Mouse (Mus musculus): ENCODE measurements around the gene Tcf7. TPM values are rescaled to one million over a fixed set of nuclear protein-coding genes. Genes with fewer than 3 reads are reported as not detected.

Gene Tcf7
- polyA plus RNA-seq, 1 experiment from 2014 or later: 6.6 TPM

GRCm38 (mm10) chr11:52279611-52280145 is 3.1 kb downstream of the Tcf7 start:
- H3K27me3 ChIP-seq (replicated peaks; ENCODE audit: control insufficient read depth, insufficient read depth, low read length): peaks cover 41% of the 10 kb centered on the region

GRCm38 (mm10) chr11:52278991-52279390 is 3.8 kb downstream of the Tcf7 start:
- Histone ChIP-seq H3K4me2 (no peak overlapping the region), H3K9ac (ENCODE audit: low read depth, low read length) (no peak overlapping the region), H3K9me3 (ENCODE audit: control insufficient read depth, low read length) (no peaks in the 10 kb centered on the region), H3K4me3 (ENCODE audit: low read depth, low read length) (no peak overlapping the region), H3K27ac (ENCODE audit: low read depth, low read length) (no peak overlapping the region), H3K27me3 (replicated peaks; ENCODE audit: control insufficient read depth, insufficient read depth, low read length) (peaks cover 34% of the 10 kb centered on the region), H3K36me3 (ENCODE audit: control insufficient read depth, insufficient read depth, low read length) (no peaks in the 10 kb centered on the region), H3K4me1 (replicated peaks; ENCODE audit: control insufficient read depth, insufficient read depth, low read length) (peaks cover 5% of the 10 kb centered on the region; the same call in 1 of the 2 replicates)
- WGBS: 87% methylated on average over 6 of the region's 6 CpGs
- DNase-seq (ENCODE audit: low spot score) (no peak), ATAC-seq (replicated peaks; ENCODE audit: low FRiP score) (no peak)

More at GRCm38 (mm10) chr11:52279611-52280145, 3.1 kb downstream of the Tcf7 start:
- ATAC-seq (replicated peaks; ENCODE audit: low FRiP score) (no peak), DNase-seq (ENCODE audit: low spot score) (no peak)
- H3K9me3 ChIP-seq (ENCODE audit: control insufficient read depth, low read length): no peaks in the 10 kb centered on the region
- no peak overlapping the region for H3K9ac ChIP-seq (ENCODE audit: low read depth, low read length)
- no peak overlapping the region for H3K27ac ChIP-seq (ENCODE audit: low read depth, low read length)
- H3K4me1 ChIP-seq (replicated peaks; ENCODE audit: control insufficient read depth, insufficient read depth, low read length): peaks cover 9% of the 10 kb centered on the region
- WGBS: 92% methylated on average over 8 of the region's 8 CpGs
- H3K4me3 ChIP-seq (ENCODE audit: low read depth, low read length): no peak overlapping the region
- no peak overlapping the region for H3K4me2 ChIP-seq
- H3K36me3 ChIP-seq (ENCODE audit: control insufficient read depth, insufficient read depth, low read length): no peaks in the 10 kb centered on the region

GRCm38 (mm10) chr11:52278164-52278563 is 4.7 kb downstream of the Tcf7 start:
- DNase-seq (ENCODE audit: low spot score) (no peak), ATAC-seq (replicated peaks; ENCODE audit: low FRiP score) (no peak)
- Histone ChIP-seq H3K9ac (ENCODE audit: low read depth, low read length) (no peak overlapping the region), H3K4me3 (ENCODE audit: low read depth, low read length) (no peak overlapping the region), H3K9me3 (ENCODE audit: control insufficient read depth, low read length) (no peaks in the 10 kb centered on the region), H3K4me2 (no peak overlapping the region), H3K36me3 (ENCODE audit: control insufficient read depth, insufficient read depth, low read length) (no peaks in the 10 kb centered on the region), H3K27ac (ENCODE audit: low read depth, low read length) (no peak overlapping the region), H3K4me1 (replicated peaks; ENCODE audit: control insufficient read depth, insufficient read depth, low read length) (no peaks in the 10 kb centered on the region), H3K27me3 (replicated peaks; ENCODE audit: control insufficient read depth, insufficient read depth, low read length) (peaks cover 26% of the 10 kb centered on the region)
- WGBS: 88% methylated on average over 3 of the region's 3 CpGs

DNA sequence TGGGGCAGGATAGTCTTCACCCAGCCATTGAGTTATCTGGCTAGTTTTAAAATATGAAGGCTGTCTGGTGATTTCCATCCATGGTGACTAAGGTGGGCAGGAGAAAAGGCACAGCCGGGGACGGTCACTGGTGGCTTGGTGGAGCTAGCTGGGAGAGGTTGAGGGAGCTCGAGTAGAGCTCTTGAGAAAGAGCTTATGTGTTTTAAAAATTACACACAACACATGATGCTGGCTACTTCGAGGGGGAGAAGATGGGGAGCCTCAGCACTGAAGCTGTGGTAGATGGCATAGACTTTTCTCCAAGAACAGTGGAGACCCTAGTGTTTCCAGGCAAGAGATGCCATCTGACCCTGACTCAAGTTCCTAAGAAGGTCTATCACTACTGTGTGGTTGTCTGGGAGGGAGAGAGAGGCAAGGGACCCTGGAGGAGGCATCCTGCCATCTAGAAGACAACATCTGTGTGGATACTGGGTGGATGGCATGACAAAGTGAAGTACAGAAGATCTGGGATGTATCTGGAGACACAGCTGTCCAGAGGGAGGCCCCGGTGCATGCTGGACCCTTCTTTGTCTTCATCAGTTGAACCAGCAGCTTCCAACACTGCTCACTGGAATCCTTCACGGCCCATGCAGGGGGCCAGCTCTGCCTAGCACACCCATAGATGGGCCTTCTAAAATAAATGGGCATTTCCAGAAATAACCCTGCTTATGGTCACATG is 5.2 kb downstream of the Tcf7 start:
- peaks cover 20% of the 10 kb centered on the region for H3K27me3 ChIP-seq (replicated peaks; ENCODE audit: control insufficient read depth, insufficient read depth, low read length)
- DNase-seq (ENCODE audit: low spot score) (no peak), ATAC-seq (replicated peaks; ENCODE audit: low FRiP score) (no peak)

GRCm38 (mm10) chr11:52276961-52277391 is 5.8 kb downstream of the Tcf7 start:
- Histone ChIP-seq H3K4me1 (replicated peaks; ENCODE audit: control insufficient read depth, insufficient read depth, low read length) (no peaks in the 10 kb centered on the region), H3K9ac (ENCODE audit: low read depth, low read length) (no peak overlapping the region), H3K27ac (ENCODE audit: low read depth, low read length) (no peak overlapping the region), H3K9me3 (ENCODE audit: control insufficient read depth, low read length) (no peaks in the 10 kb centered on the region), H3K4me2 (no peak overlapping the region), H3K36me3 (ENCODE audit: control insufficient read depth, insufficient read depth, low read length) (no peaks in the 10 kb centered on the region), H3K27me3 (replicated peaks; ENCODE audit: control insufficient read depth, insufficient read depth, low read length) (peaks cover 14% of the 10 kb centered on the region), H3K4me3 (ENCODE audit: low read depth, low read length) (no peak overlapping the region)
- DNase-seq (ENCODE audit: low spot score) (no peak), ATAC-seq (replicated peaks; ENCODE audit: low FRiP score) (no peak)
- WGBS: 84% methylated on average over 8 of the region's 8 CpGs

More for the DNA sequence above, 5.2 kb downstream of the Tcf7 start:
- Histone ChIP-seq H3K9me3 (ENCODE audit: control insufficient read depth, low read length) (no peaks in the 10 kb centered on the region), H3K4me3 (ENCODE audit: low read depth, low read length) (no peak overlapping the region), H3K4me1 (replicated peaks; ENCODE audit: control insufficient read depth, insufficient read depth, low read length) (no peaks in the 10 kb centered on the region), H3K4me2 (no peak overlapping the region), H3K36me3 (ENCODE audit: control insufficient read depth, insufficient read depth, low read length) (no peaks in the 10 kb centered on the region), H3K9ac (ENCODE audit: low read depth, low read length) (no peak overlapping the region), H3K27ac (ENCODE audit: low read depth, low read length) (no peak overlapping the region)
- 90% methylated on average over 6 of the region's 6 CpGs for WGBS

GRCm38 (mm10) chr11:52275774-52276555 is 6.8 kb downstream of the Tcf7 start:
- no peak overlapping the region for H3K4me2 ChIP-seq
- DNase-seq (ENCODE audit: low spot score): no peak
- no peaks in the 10 kb centered on the region for H3K4me1 ChIP-seq (replicated peaks; ENCODE audit: control insufficient read depth, insufficient read depth, low read length)
- H3K27me3 ChIP-seq (replicated peaks; ENCODE audit: control insufficient read depth, insufficient read depth, low read length): peaks cover 5% of the 10 kb centered on the region
- no peaks in the 10 kb centered on the region for H3K36me3 ChIP-seq (ENCODE audit: control insufficient read depth, insufficient read depth, low read length)
- no peaks in the 10 kb centered on the region for H3K9me3 ChIP-seq (ENCODE audit: control insufficient read depth, low read length)
- H3K4me3 ChIP-seq (ENCODE audit: low read depth, low read length): no peak overlapping the region
- 76% methylated on average over 9 of the region's 9 CpGs for WGBS
- no peak overlapping the region for H3K9ac ChIP-seq (ENCODE audit: low read depth, low read length)
- no peak overlapping the region for H3K27ac ChIP-seq (ENCODE audit: low read depth, low read length)
- ATAC-seq (replicated peaks; ENCODE audit: low FRiP score): no peak

GRCm38 (mm10) chr11:52275366-52275765 is 7.4 kb downstream of the Tcf7 start:
- DNase-seq (ENCODE audit: low spot score): no peak
- Histone ChIP-seq H3K36me3 (ENCODE audit: control insufficient read depth, insufficient read depth, low read length) (no peaks in the 10 kb centered on the region), H3K4me1 (replicated peaks; ENCODE audit: control insufficient read depth, insufficient read depth, low read length) (no peaks in the 10 kb centered on the region), H3K9me3 (ENCODE audit: control insufficient read depth, low read length) (no peaks in the 10 kb centered on the region), H3K27ac (ENCODE audit: low read depth, low read length) (no peak overlapping the region), H3K4me3 (ENCODE audit: low read depth, low read length) (no peak overlapping the region), H3K9ac (ENCODE audit: low read depth, low read length) (no peak overlapping the region), H3K4me2 (no peak overlapping the region), H3K27me3 (replicated peaks; ENCODE audit: control insufficient read depth, insufficient read depth, low read length) (no peaks in the 10 kb centered on the region; the same call in none of the 2 replicates)
- WGBS: 61% methylated on average over 8 of the region's 8 CpGs
- no peak for ATAC-seq (replicated peaks; ENCODE audit: low FRiP score)

- no peaks in the 10 kb centered on the region for H3K36me3 ChIP-seq (ENCODE audit: control insufficient read depth, insufficient read depth, low read length)
- H3K27me3 ChIP-seq (replicated peaks; ENCODE audit: control insufficient read depth, insufficient read depth, low read length): no peaks in the 10 kb centered on the region; the same call in 1 of the 2 replicates
- H3K4me3 ChIP-seq (ENCODE audit: low read depth, low read length): no peak overlapping the region
- no peaks in the 10 kb centered on the region for H3K4me1 ChIP-seq (replicated peaks; ENCODE audit: control insufficient read depth, insufficient read depth, low read length)
- DNase-seq (ENCODE audit: low spot score) (no peak), ATAC-seq (replicated peaks; ENCODE audit: low FRiP score) (no peak)
- H3K9me3 ChIP-seq (ENCODE audit: control insufficient read depth, low read length): no peaks in the 10 kb centered on the region
- no peak overlapping the region for H3K4me2 ChIP-seq
- 83% methylated on average over 20 of the region's 20 CpGs for WGBS
- no peak overlapping the region for H3K27ac ChIP-seq (ENCODE audit: low read depth, low read length)
- no peak overlapping the region for H3K9ac ChIP-seq (ENCODE audit: low read depth, low read length)
These were observed 8.2 kb downstream of the Tcf7 start for GRCm38 (mm10) chr11:52274456-52275112.
